Mouse (Mus musculus) heart, postnatal 4 days (tissue): Measurements from ENCODE around the gene Hist1h4d. TPM values are rescaled to one million over a fixed set of nuclear protein-coding genes. Genes with fewer than 3 reads are reported as not detected.

Experiments
- DNase-seq: peaks from one replicate; pipeline ENCODE4 v3.0.0; 2021
- total RNA-seq, 2 experiments: library from RNA; stranded (reverse); gene quantifications; 2 replicates each; pipeline ENCODE4 v1.2.3; 2021

The Hist1h4d gene
- total RNA-seq, 2 experiments from 2014 or later = 322 to 324 TPM

DNA sequence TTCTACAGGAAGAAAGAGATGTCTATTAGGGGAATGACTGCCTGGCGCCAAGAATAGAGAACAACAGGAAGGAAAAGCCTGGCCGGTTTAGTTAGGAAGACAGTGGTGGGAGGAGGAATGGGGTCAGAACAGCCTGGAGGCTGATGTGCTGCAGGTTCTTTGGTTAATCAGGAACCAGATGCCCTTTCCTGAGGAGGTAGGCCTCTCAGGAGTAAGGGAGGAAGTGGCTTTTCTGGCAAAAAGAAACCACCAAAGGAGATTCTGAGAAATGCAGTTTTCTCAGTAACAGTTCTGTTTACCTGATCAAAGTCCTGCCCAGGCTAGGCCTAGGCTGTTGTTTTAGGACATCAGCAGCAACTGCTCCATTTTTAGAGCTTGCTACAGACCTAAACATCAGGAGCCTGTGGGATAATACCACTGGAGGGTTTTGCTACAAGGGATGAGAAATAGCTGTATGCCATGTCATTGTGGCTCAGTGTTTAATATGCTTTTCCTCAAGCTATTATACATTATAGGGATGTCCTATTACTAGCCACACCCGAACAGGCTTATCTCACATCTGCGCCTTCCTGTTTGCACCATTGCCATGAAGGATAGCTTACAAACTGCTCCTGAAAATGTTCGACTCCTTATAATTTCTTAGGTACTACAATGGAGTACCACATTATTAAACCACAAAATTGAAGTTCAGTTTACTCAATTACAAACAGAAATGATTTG is 11.8 kb downstream of the Hist1h4d start:
- DNase-seq = peak; percentile 6

DNA sequence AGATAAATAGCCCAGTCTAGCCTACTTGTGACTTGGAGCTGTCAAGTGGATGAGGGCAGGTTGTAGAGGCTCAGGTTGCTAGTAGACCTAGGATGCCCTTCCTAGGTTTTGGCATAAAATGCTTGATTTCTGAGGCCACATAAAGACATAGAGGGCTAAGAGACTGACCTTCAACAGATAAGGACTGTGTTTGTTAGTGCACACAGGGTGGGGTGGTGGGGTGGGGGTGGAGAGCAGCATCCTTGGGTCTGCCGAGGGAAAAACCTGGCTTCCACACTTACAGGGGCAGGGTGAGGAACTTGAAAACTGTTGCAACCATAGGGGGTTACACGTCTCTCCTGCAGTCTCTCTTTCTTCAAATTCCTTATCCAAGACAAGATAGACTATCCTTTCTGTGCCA is 13.8 kb downstream of the Hist1h4d start:
- DNase-seq = no peak

DNA sequence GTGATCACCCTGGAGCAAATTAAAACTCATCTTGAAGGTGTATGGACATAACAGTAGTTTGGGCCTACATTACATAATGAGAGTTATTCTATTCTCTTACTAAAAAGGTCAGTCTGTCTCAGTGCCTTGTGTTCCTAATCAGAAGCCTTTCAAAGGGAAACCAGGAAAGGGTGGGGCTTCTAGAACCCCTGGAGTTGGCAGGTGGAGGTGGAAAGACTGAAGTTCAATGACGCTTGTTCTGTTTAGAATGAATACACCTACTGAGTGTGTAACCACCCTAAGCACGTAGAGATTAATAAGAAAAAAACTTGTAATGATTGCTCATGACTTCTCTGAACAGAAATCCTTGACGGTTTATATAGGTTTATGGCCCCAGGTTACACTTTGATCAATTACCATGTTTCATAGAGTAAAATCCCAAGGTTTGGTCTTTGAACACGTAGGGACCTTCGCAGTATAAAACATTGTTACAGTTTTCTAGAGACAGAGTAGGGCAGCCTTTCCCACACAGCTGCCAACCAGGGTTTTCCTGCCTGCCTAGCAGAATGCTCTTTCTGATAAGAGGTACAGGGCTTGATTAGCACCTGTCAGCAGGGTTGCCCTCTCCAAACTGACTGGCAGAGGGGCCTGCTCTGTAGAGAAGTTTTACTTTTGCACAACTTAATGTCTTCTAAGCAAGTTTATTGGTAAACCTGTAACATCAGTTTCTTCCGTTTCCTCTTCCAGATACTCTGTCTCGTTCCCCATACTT is 14.4 kb downstream of the Hist1h4d start:
- DNase-seq = no peak

DNA sequence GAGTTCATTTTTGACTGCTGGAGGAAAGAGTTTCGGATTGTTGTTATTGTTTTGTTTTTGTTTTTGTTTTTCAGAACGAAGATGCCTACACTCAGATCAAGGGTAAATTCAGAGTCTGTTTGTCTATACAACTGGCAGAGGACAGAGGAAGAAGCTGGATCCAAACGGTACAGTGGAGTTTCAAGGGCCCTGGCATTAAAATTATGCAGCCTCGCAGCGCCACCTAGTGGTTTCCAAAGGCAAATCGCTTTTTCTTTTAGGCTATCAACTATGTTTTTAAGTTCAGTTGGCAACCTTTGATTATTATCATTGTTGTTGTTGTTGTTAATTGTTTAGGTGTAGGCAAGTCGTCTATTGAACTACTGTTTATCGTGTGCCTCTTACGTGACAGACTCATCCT is 16.6 kb downstream of the Hist1h4d start:
- DNase-seq = peak; percentile 87

GRCm38 (mm10) chr13:23603182-23603699 is 21.8 kb downstream of the Hist1h4d start:
- DNase-seq = no peak

DNA sequence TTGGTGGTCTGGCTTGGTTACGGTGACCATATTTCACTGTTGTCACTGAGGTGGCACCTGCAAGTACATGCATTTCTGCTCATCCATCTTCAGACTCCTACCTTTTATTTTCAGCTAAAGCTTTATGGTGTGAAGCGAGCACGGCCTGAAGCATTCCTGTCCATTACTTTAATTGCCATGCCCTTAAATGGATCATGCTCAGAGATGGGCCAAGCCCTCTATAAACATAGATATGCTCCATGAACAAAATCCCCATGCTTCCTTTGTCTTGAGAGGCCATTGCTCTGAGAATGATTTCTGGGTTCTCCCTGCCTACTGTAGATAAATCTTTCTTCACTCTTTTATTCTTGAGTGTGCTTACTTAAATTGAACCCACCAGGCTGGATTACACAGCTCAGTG is 23.1 kb downstream of the Hist1h4d start:
- no peak for DNase-seq

DNA sequence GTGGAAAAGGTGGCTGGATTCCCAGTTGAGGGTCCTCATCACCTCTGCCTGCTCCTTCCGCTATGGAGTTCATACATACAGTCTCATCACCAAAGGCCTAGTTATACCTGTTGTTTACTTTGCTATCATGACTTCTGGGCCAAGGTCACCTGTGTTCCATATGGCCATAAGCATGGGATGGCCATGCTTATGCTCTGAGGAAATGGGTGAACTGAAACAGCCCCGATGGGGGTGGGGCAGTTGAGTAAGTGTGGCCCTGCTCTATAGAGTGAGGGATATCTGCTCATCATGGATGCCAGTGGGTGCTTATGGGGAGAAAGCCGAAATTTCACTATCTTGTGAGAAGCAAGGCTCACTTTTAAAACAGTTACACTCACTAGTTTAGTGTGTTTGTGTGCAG is 23.7 kb downstream of the Hist1h4d start:
- no peak for DNase-seq

DNA sequence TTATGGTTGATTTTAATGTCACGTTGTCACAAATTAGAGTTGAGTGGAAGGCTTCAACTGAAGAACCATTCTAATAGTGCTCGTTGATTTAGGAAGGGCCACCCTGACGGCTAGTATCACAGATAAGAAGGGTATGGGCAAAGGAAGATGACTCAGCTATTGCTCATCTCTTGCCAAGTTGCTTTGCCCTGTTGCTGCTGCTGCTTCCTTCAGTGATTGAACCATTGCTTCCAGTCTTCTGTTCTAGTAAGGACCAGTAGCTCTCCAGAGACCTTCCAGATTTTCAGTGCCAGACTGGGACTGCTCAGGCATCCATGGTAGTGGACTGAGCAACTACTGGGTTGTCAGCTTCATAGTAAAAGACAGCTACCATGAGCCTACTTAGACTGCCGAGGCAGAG is 27.8 kb downstream of the Hist1h4d start:
- DNase-seq = no peak

DNA sequence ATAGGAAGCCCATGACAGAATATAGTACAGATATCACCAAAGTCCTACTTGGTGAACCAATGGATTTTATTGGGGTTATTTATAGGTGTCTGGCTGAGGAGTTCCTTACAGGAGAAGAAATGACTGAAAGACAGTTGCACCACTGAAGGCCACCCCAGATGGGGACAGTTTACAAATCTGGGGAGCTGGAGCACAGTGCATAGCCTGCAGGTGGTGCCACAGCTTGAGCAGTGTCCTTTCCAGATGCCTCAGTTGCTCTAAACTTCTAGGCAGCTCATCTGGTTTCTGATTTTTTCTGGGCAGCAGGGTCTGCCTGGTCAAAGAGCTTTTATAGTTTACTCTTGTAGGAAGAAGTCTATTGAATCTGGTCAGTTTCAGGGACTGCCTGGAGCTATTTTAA is 28.4 kb downstream of the Hist1h4d start:
- no peak for DNase-seq

- DNase-seq = no peak
Measured at GRCm38 (mm10) chr13:23610393-23610792, 29.0 kb downstream of the Hist1h4d start.

GRCm38 (mm10) chr13:23611638-23612037 is 30.2 kb downstream of the Hist1h4d start:
- DNase-seq = no peak

GRCm38 (mm10) chr13:23620056-23620732 is 38.8 kb downstream of the Hist1h4d start:
- no peak for DNase-seq

GRCm38 (mm10) chr13:23620733-23621531 is 39.5 kb downstream of the Hist1h4d start, which contains the start of gene Hist1h2be:
Gene Hist1h2be, minus strand, starts transcription at chr13:23621124.
- DNase-seq = peak; percentile 63

DNA sequence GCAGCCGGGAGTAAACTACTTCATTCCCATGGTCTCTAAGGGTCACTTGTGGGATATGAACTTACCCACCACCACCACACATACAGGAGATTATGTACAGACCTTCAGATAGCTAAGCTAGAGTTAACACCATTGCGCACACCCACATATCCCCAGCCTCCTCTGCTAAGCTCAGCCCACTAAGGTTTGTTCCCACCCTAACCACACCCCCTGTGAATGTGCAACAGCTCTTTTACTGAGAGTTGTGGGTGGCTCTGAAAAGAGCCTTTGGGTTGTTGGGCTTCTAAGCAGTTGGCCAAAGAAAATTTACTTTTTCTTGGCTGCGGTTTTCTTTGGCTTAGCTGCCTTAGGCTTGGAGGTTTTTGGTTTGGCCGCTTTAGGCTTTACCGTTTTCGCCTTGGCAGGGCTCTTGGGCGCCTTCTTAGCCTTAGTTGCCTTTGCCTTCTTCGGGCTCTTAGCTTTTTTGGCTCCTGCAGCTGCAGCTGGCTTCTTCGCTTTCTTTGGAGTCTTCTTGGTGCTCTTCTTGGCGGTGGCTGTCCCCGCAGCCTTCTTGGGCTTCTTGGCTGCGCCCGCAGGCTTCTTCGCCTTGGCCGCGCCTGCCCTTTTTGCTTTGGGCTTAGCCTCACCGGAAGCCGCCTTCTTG is 40.3 kb downstream of the Hist1h4d start:
- DNase-seq = peak; percentile 69

DNA sequence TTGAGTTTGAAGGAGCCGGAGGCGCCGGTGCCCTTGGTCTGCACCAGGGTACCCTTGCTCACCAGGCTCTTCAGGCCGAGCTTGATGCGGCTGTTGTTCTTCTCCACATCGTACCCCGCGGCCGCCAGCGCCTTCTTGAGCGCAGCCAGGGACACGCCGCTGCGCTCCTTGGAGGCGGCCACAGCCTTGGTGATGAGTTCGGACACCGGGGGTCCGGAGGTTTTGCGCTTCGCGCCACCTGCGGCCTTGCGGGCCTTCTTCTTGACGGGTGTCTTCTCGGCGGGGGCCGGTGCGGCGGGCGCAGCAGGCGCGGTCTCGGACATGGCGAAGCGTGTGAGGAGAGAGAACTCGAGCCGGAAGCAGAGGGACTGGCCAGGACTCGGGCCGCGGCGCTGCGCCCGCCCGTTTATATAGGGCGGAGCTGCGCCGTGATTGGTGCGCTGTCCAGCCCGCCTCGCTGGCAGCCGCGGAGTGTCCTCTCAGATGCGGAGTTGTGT is 40.8 kb downstream of the Hist1h4d start, which contains the start of gene Hist1h1e:
TSS of gene Hist1h1e (minus strand) at position 384 of the 497 bp plus-strand sequence.
- DNase-seq = peak; percentile 92

DNA sequence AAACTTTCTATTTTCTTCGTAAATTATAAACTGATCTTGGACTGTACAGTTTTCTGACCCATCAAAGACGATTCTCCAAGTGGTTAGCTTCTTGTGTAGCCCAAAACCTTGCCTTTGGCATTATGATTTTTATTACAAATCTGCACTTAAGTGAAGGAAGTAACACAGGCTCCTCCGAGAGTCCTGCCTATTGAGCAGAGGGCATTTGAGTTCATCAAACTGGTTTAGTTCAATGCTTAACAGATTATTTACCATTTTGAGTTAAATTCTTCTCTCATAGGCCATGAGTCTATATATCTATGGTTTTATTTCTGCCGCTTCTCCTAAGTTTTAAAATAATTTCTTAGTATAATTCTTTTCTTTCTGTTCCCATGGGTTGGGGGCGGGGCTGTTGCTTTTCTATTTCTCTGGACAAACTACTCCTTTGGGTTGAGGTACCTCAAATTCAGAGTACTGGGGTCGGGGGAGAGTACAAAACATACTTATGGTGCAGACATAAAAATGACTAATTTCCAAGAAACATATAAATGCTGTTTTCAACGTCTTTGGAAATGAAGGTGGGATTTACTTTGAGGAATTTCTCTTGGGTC is 41.6 kb downstream of the Hist1h4d start:
- peak; percentile 9 for DNase-seq

DNA sequence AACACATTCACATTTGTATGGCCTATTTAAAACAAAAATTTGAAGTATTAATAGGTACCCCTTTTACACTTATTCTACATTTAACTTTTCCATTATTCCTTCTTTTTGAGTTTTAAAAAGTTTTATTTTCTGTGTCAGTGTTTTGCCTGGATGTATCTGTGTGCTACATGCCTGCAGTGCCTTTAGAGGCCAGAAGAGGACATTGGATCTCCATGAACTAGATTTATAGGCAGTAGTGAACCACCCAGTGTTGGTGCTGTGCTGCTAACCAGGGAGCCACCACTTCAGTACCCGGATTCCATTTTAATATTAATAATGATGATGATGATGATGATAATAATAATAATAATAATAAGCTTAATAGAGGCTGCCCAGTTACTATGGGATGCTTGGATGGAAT is 49.3 kb downstream of the Hist1h4d start:
- no peak for DNase-seq
